Mouse (Mus musculus) heart, postnatal 0 days (tissue): ENCODE measurements around the gene Hmga1.

ENCODE experiments used
- CTCF ChIP-seq: IDR thresholded peaks from 2 replicates; pipeline ENCODE4 v1.5.1; 2016; ENCODE audit warnings: antibody characterized with exemption, control low read depth, low read depth
- EP300 ChIP-seq: IDR thresholded peaks from 2 replicates; pipeline ENCODE4 v1.6.1; 2016; ENCODE audit warnings: antibody characterized with exemption, low read depth

- TF ChIP-seq EP300 (no peak), CTCF (no peak)
Measured at GRCm38 (mm10) chr17:27521303-27521702, 35.0 kb upstream of the Hmga1 start, which contains the start of gene Grm4.
